Mouse (Mus musculus) adrenal gland, adult 2 months (tissue): ENCODE data around the gene Daxx. TPM values are rescaled to one million over a fixed set of nuclear protein-coding genes. Genes with fewer than 3 reads are reported as not detected.
A peak's percentile ranks its signal among the peaks of the same experiment; 100 is the strongest.

Experiments used
- DNase-seq: peaks from one replicate; pipeline ENCODE4 v3.0.0; 2021
- polyA plus RNA-seq: library from polyadenylated mRNA; depleted of rRNA; stranded (reverse); fragments of >200 nt; gene quantifications from 2 replicates; pipeline ENCODE4 v1.2.3, GENCODE M21; 2012
- total RNA-seq, 2 experiments: library from RNA; stranded (reverse); gene quantifications; 2 replicates each; pipeline ENCODE4 v1.2.3; 2021

Daxx gene
- total and polyA plus RNA-seq, 3 experiments: 29.0 to 65.7 (median 30.3) TPM

DNA sequence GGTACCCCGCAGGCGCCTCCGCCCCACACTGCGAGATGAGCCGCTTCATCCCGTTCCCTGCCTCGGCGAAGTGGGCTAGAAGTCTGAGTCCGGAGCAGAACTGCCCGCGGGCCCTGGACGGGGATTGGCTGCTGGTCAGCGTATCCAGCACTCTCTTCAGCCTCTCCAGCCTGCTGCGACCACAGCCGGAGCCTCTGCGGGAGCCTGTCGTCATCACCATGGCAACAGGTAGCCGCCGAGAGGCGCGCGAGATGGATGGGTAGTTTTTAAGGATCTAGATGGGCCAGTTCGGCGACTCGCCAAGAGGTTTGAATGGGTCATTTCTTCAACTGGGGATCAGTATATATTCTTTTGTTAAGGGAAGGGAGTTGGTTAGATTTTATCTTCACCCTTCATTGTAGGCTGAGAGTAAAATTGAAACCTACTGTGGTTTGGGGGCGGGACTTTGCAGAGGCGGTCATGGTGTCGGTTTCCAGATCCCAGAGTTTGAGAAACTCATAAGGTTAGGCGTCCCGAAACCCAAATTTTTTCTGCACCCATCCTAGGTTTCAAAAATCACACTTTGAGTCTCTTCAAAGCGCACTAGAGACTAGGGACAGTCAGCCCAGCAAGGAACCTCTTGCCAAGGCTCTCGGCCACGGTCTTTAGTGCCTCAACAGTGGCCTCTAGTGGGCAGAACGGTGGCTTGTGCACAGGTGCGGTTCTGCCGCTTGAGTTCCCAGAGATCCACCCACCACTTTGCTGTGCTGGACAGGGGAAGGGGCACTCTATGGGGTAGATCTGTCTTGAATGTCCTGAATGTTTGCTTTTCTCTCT is 11.3 kb downstream of the Daxx start:
- DNase-seq: peak; percentile 88

DNA sequence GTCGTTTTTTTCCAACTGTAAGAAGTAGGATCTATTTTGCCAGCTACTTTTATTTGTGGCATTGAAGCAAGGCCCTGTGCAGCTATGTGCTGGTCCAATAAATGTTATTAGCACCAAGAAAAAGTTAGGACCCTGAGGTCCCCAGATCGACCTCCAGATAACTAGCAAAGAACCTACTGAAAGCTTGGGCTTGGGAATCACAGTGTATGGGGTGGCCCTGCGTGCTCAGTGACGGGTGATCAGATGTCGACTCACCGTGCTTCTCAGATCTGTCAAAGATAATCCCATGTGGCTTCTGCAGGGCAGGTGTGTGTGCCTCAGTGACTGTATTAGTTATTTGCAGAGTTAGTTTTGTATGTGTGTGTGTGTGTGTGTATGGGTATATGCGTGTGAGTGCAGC is 12.1 kb downstream of the Daxx start:
- DNase-seq: no peak

- no peak for DNase-seq
These were observed 15.5 kb downstream of the Daxx start for GRCm38 (mm10) chr17:33924577-33925283.

- no peak for DNase-seq
These were observed 16.3 kb downstream of the Daxx start for GRCm38 (mm10) chr17:33925406-33926116.

GRCm38 (mm10) chr17:33926207-33926932 is 17.2 kb downstream of the Daxx start:
- no peak for DNase-seq

- DNase-seq: no peak
These were observed 19.2 kb downstream of the Daxx start for GRCm38 (mm10) chr17:33928251-33928947.

- peak; percentile 95 for DNase-seq
These were observed 20.4 kb downstream of the Daxx start, which contains the start of gene Rgl2 for GRCm38 (mm10) chr17:33929371-33930279. Rgl2 (plus strand) TSS chr17:33929543.

GRCm38 (mm10) chr17:33930280-33931158 is 21.3 kb downstream of the Daxx start:
- peak; percentile 84 for DNase-seq

- no peak for DNase-seq
These were observed 22.1 kb downstream of the Daxx start for GRCm38 (mm10) chr17:33931159-33931866.

GRCm38 (mm10) chr17:33931947-33932346 is 22.7 kb downstream of the Daxx start:
- no peak for DNase-seq

DNA sequence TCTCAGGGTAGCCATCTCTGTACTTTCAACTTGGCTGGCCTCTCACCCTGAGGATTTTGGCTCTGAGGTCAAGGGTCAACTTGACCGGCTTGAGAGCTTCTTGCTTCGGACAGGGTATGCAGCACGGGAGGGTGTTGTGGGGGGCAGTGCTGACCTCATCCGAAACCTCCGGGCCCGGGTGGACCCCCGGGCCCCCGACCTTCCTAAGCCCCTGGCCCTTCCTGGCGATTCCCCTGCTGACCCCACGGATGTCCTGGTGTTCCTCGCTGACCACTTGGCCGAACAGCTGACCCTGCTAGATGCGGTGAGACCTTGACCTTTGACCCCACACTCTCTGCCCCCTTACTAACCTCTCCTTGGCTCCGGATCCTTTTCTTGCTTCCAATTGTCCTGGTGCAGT is 23.2 kb downstream of the Daxx start:
- DNase-seq: no peak

GRCm38 (mm10) chr17:33932970-33933369 is 23.8 kb downstream of the Daxx start:
- DNase-seq: no peak

DNA sequence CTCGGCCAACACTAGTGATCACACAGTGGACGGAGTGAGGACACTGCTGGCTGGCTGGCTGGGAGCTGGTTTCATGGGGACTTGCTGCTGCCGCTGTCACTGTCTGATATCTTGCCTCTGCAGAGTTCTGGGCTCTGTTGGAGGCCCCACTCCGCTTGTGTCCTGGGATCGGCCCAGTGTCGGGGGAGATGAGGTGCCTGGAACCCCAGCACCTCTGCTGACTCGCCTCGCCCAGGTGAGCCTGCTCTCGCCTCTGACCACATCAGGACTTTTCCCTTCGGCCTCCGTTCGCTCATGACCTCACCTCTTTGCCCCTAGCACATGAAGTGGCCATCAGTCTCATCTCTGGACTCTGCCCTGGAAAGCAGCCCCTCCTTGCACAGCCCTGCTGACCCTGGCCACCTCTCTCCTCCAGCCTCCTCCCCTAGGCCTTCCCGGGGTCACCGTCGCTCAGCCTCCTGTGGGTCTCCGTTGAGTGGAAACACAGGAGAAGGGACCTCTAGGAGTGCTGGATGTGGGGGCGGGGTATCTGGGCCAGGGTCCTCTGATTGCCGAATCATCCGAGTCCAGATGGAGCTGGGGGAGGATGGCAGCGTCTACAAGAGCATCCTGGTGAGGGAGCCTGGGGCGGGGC is 26.3 kb downstream of the Daxx start:
- DNase-seq: no peak

GRCm38 (mm10) chr17:33936993-33937392 is 27.8 kb downstream of the Daxx start:
- no peak for DNase-seq

GRCm38 (mm10) chr17:33938783-33939182 is 29.6 kb downstream of the Daxx start:
- DNase-seq: no peak

DNA sequence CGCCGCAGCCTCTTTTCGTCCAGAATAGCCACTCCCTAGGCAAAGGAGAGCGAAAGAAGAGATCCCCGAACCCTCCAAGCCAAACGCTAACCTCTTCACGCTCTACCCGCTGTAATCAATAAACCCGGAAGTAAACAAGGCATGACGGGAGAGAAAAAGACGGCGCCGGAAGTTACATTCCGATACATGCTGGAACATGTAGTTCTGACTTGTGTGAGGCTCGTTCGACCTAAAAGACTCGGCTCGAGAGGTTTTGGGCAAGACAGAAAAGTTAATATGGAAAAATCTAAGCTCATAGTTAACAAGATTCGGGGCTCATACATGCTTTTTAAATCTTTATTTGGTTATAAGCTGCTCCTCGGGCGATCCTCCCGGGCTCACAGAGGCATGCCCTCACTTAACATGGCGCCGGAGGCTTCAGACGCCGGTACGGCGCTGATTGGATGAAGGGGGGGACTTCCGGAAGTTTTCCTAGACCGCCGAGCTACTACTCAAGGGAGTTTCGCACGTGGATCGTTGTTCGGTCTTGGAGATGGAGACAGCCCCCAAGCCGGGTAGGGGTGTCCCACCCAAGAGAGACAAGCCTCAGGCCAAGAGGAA is 31.1 kb downstream of the Daxx start, which contains the start of the genes Pfdn6 and Wdr46:
Gene Pfdn6 (minus strand): TSS at position 138 of the 600 bp plus-strand sequence.
Gene Wdr46 (plus strand): TSS at position 455 of the 600 bp plus-strand sequence.
- peak; percentile 89 for DNase-seq

- DNase-seq: peak; percentile 44
These were observed 31.8 kb downstream of the Daxx start for GRCm38 (mm10) chr17:33940981-33941380.
